Mouse (Mus musculus): ENCODE results near the gene Erh.

Erh gene

DNA sequence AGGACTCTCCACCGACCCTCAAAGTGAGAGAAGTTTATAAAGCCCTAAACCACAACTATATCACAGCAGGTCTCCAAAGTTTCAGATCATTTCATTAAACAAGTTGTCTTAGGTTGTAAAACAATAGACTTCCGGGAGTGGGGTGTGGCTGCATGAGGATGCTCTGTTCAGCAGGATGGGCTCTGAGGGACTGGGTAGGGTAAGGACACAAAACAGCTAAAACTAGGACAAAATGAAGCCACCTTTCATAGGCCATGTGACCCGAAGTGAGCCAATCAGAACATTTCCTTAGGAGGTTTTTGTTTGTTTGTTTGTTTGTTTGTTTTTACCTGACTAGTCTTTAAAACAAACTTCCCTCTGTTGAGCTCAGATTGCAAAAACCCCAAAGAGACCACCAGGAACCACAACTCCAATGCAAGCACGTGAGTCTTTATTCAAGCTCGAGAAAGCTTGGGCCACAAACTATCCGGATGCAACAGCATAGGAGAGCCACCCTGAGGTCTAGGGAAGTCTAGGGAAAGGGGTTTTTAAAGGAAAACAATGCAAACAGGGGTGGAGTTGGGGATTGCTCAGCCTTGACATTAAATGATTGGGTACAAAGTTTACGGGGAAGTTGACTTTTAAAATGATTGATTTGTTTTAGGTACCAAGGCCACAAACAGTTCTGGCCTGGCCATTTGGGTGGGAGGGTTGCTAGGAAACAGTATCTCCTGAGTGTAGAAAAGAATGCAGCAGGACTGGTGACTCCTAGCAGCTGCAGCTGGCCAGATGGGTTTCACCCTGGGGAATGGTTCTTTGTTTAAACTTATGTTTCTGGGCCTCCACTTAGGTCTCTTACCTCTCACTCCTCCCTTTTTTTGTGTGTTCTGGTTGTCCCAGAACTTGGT, 28.5 kb downstream of the Erh start:
- no peak for DNase-seq (ENCODE audit: low read depth, low spot score)

DNA sequence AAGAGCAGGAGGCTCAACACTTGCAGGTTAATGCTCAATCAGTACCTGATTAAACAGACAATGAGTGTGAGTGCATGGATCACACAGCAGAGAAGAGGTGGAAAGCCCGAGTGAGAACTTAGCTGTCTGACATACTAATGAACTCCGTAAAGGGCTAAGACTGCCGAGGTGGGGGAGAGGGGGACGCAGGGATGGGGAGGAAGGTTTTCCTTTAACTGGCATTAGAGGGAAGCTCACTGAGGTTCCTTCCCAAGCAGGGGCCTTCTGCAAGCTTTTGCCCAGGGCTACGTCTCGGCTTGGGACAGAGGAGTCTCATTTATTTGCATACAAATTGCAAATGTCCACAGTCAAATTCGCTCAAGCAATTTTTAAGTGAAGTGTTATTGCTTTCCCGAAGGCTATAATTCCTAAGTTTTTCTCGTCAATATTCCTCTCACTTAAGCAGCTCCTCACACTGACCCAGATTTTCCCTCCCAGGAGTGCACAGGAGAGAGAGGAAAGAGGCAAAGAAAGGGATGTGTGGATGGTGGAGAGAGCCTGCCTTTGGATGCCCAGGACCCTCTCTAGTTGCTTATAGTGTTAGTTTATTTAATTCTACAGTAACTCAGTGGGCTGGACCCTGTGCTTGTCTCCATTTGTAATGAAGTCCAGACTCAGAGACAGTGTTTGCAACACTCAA, 31.9 kb downstream of the Erh start:
- DNase-seq (ENCODE audit: low read depth, low spot score) = no peak

DNA sequence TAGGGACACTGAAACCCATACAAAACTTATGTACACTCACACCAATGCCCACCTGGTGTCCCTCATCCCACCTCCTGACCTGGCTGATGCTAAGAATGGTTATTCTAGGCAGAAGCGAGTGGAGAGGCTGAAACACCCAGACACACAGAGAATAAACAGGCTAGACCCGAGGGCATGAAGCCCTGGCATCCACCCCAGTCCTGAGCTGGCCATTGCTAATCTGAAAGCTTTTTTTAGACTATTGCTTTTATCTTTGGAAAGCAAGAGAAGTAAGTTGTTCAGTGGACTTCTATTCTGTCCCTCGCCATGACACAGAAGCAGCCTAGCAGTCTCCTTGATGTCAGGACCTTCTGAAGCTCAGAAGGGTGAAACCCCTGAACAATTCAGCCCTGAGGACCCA, 34.2 kb downstream of the Erh start:
- DNase-seq (ENCODE audit: low read depth, low spot score) = no peak

DNA sequence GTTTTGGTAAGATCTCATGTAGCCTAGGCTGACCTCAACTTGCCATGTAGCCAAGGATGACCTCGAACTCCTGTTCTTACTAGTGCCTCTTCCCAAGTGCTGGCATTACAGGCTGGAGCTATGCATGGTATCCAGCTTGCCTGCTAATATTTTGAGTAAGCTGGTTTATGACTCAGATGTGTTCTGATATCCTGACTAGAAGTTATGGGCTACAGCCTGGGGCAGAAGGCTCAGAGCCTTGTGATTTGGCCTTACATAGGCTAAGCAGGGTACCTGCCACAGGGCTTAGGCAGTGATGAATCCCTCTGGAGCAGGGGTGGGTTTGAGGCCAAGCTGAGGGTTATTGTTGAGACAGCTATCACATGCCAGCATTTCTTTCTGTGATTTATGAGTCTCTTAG, 35.6 kb downstream of the Erh start:
- DNase-seq (ENCODE audit: low read depth, low spot score) = no peak

DNA sequence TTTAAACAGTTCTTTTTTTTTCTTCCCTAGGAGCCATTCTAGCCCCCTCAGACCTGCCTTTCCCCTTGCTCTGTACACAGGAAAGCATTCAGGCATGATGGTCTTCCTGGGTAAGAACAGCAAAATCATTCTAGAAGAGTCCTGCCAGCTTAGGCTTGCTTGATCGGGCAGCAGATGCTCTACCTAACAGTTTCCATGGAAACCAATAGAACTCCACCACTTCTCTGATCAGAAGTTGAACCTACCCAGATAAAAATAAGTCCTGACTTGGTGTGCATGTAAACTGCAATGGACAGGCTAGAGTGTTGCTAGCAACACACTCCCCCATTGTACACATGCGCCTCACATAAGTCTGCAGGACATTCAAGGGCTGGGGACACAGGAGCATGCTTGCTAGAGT, 39.9 kb downstream of the Erh start:
- no peak for DNase-seq (ENCODE audit: low read depth, low spot score)

DNA sequence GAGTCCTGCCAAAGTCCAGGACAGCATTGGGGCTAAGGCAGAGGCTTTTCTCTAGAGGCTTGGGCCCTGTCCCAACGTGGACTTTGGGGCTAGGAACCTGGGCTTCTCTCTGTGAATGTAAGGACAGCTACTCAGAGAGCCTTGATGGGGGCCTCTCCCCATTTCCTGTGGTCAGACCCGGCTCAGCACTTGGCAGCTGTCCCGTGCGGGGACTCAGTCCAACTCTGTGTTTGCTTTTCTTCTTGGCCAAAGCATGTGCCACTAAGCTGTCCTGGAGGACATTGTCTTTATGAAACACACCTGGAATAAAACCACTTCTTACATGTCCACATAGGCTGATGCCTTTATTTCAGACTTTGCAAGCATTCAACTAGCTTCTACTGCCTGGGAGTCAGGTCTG, 40.6 kb downstream of the Erh start:
- DNase-seq (ENCODE audit: low read depth, low spot score) = no peak

DNA sequence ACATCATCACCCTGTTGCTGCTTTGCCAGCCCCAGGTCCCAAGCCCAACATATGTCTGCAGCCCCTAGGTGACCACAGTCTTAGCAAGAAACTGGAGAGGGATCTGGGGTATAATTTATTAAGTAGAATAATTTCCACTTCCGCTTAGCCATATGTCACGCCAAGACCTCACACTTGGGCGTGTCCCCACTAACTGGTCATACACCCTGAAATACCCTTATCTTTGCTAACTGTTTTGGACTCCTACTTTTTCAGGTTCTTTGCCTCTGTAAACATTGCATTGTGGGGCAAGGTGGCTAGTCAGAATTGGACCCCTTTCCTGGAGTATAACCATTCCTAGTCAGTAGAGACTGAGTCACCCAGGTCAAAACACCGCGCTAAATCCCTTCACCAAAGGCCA, 41.7 kb downstream of the Erh start:
- DNase-seq (ENCODE audit: low read depth, low spot score) = no peak

DNA sequence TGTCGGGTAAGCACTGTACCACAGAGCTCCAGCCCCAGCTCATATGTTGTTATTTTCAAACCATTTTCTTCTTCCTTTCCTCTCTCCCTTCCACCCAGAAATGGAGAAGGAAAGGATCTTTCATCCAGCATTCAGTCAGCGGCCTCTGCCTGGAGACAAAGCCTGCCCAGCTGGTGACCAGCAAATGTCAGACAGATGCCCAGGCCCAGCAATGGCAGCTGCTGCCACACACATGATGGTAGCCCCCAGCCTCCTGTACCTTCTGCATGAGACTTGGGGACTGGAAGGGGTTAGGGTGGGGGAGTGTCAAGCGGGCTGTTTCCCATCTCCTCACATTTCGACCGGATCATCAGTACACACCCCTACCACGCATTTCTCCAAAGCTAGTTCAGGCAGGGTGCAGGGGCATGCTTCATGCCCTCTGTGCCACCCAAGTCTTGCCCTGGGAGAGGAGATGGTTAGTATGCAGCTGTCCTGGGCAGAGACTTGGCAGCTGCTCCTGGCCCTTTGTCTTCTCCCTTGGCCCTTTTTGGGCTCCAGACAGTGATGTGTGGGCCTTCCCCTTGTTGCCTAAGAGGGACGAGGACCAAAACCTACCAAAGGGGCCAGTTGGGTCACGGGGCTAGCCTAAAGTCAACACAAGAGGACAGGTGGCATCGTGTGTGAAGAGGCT, 42.4 kb downstream of the Erh start:
- no peak for DNase-seq (ENCODE audit: low read depth, low spot score)

DNA sequence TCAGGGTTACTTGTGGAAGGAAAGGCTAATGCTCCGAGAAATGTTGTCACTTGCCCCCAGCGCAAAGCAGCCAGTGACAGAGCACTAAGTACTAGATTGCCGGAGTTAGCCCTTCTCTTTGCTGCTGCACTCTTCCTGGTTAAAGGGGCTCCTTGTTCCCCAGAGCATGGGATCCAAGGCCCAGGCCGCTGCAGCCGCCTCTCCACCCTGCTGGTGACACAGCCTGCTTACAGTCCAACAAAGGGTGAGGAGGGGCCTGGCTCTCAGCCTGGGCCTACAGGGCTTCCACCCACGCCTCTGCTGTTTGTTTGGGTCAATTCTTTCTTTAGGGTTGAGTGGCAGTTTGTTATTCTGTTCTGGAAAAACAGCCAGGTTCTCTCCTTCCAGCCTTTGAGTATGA, 45.4 kb downstream of the Erh start:
- no peak for DNase-seq (ENCODE audit: low read depth, low spot score)

DNA sequence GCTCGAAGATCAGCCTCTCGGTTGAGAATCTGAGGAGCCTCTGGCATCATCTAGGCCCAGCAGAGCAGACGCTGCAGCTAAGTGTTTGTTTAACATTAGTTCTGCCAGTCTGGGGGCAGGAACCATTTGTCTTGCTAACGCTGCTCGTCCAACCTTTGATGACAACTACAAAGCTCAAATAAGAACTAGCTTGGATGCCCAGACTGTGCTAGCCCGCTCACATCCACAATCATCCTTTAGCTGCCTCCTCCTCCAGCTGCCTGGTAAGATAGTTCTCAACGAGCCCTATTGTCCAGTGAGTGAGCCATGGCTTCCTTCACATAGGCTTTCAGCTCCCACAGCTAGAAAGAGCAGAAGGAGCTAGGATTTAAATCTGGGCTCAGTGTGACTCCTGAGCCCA, 45.9 kb downstream of the Erh start:
- no peak for DNase-seq (ENCODE audit: low read depth, low spot score)

DNA sequence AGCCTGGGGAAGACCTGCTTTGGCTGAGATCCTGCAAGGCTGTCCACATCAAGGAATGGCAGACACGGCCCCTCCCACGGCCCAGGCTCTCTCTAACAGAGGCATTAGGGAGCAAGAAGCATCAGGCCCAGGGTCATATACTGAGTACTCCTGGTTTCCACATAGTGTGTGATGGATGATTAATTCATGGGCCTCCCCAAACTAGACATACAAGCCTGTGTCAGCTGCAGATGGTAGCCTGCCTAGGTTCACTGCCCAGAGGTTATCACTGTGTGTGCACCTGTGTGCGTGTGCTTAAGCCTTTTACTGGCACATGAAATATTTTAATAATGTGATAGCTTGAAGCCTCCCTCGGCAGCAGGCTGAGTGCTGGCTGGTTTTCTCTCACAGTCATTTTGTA, 48.2 kb downstream of the Erh start:
- no peak for DNase-seq (ENCODE audit: low read depth, low spot score)

DNA sequence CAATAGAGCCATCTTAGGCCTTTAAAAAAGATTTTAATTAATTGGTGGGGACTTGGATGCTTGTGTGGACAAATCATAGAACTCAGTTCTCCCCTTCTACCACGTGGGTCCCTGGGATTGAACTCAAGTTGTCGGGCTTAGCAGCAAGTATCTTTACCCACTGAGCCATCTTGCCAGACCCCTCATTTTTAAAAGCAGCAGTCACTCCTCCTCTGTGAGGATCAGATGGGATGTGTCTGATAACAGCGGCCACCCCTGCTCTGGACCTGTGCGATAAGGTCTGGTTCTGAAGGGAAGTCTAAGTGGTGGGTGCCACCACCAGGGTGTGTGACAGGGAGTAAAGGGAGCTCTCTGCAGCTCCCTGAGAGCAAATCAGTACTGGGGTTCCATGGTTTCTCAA, 48.6 kb downstream of the Erh start:
- DNase-seq (ENCODE audit: low read depth, low spot score) = no peak

DNA sequence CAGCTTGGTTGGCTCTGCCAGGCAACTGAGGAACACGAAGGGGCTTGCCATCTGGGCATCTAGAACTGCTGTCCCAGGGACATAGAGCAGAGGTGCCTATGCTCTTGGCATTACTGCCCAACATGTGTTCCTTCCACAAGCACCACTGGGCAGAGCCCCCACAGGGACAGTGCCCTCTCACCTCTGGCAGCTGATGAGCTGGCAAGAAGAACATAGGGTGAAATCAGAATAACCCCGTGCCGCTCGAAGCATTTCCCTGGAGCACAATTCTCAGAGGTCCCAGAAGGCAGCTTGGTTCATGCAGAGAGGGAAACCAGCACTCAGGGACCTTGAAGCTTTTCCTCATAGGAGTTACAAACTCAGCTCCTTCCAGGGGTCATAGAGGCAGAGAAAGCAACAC, 49.4 kb downstream of the Erh start:
- DNase-seq (ENCODE audit: low read depth, low spot score) = no peak

DNA sequence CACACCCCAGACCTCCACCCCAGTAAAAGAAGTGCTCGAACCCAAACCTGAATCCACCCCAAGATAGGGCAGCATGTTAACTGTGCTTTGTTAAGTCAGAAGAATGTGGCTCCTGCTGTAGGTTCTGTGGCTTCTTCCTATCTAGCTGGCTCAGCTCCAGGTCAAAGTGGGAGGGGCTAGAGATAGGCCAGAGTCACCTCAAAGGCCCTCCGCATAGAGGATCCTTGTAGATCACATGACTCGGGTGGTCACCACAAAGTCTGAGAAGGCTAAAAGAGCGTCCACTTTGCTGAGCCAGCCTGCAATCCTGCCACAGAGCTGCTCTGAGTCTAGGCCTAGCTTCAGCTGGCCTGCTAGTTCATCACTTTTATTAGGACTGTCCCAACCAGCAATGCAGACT, 50.0 kb downstream of the Erh start:
- no peak for DNase-seq (ENCODE audit: low read depth, low spot score)

DNA sequence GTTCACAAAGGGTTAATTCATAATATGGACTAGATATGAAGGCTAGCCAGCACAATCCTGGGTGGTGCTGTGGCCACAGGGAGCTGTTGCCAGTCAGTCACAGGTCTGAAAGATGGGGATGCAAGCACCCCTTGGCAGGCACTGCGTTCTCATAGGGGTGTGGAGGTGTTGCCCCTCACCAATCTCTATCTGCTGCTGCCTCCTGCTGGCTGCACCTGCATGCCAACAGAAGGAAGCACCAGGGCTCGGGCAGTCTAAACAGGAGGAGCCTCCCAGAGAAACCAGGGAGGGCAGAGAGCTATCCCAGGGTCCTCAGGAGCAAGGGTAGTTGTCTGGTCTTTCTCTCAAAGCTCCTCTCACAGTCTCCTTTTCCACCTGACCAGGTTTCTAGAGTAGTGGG, 59.2 kb downstream of the Erh start:
- DNase-seq (ENCODE audit: low read depth, low spot score) = peak; percentile 42

Data from A20 (cell line).